Mouse (Mus musculus) CH12.LX (cell line): ENCODE measurements at regions not wholly inside any gene's neighbourhood (a gene's known extent, or its start where the extent isn't known, plus 50 kb on each side); places are given as distances from the start of the nearest gene placed in this dataset.

ENCODE experiments used
- CHD2 ChIP-seq: IDR thresholded peaks from 2 replicates; pipeline ENCODE4 v1.6.1; 2011; ENCODE audit warnings: low read length, improper control_type of control experiment
- CTCF ChIP-seq, 2 experiments: IDR thresholded peaks in 1 of 2; conservative IDR thresholded peaks in 1 of 2; 2 replicates each; pipeline ENCODE4 v1.5.1; 2011 to 2012; ENCODE audit warnings: low read depth in 2 of 2, low read length in 2 of 2, improper control_type of control experiment in 1 of 2, inconsistent platforms in 1 of 2, mild to moderate bottlenecking in 1 of 2, moderate library complexity in 1 of 2
- JUND ChIP-seq: conservative IDR thresholded peaks from 2 replicates; pipeline ENCODE4 v1.6.1; 2011; ENCODE audit warnings: low read depth, low read length, improper control_type of control experiment
- MAFK ChIP-seq: IDR thresholded peaks from 2 replicates; pipeline ENCODE4 v1.6.1; 2011; ENCODE audit warnings: low read length, improper control_type of control experiment; ENCODE audit not compliant: insufficient replicate concordance
- NRF1 ChIP-seq: IDR thresholded peaks from 2 replicates; pipeline ENCODE4 v1.6.1; 2014; ENCODE audit warnings: low read depth, mild to moderate bottlenecking, inconsistent platforms, low read length, improper control_type of control experiment, moderate library complexity
- POLR2A ChIP-seq: IDR thresholded peaks from 2 replicates; pipeline ENCODE4 v1.6.1; 2011; ENCODE audit warnings: low read depth, mild to moderate bottlenecking, improper control_type of control experiment, low read length
- POLR2AphosphoS2 ChIP-seq: IDR thresholded peaks from 2 replicates; pipeline ENCODE4 v1.6.1; 2011; ENCODE audit warnings: low read depth, low read length, improper control_type of control experiment
- RAD21 ChIP-seq: IDR thresholded peaks from 2 replicates; pipeline ENCODE4 v1.6.1; 2011; ENCODE audit warnings: low read depth, mild to moderate bottlenecking, low read length, improper control_type of control experiment, moderate library complexity
- SIN3A ChIP-seq: IDR thresholded peaks from 2 replicates; pipeline ENCODE4 v1.6.1; 2012; ENCODE audit warnings: low read length, improper control_type of control experiment, inconsistent platforms
- TCF12 ChIP-seq: IDR thresholded peaks from 2 replicates; pipeline ENCODE4 v1.6.1; 2014; ENCODE audit warnings: low read depth, mild to moderate bottlenecking, inconsistent platforms, low read length, improper control_type of control experiment
- UBTF ChIP-seq: IDR thresholded peaks from 2 replicates; pipeline ENCODE4 v1.6.1; 2012; ENCODE audit warnings: low read depth, mild to moderate bottlenecking, inconsistent platforms, low read length, improper control_type of control experiment, moderate library complexity
- USF2 ChIP-seq: conservative IDR thresholded peaks from 2 replicates; pipeline ENCODE4 v1.6.1; 2011; ENCODE audit warnings: low read depth, low read length, improper control_type of control experiment
- ZC3H11A ChIP-seq: IDR thresholded peaks from 2 replicates; pipeline ENCODE4 v1.6.1; 2012; ENCODE audit warnings: low read depth, mild to moderate bottlenecking, inconsistent platforms, low read length, improper control_type of control experiment

- TF ChIP-seq RAD21: no peak
- no peak for TF ChIP-seq SIN3A
- TF ChIP-seq POLR2A: no peak
- no peak for TF ChIP-seq ZC3H11A
- TF ChIP-seq CTCF (conservative IDR thresholded peaks at IDR 0.05 in 1 of 2, IDR thresholded peaks at IDR 0.05 in 1 of 2; ENCODE audit: low read depth in 2 of 2, low read length in 2 of 2): no peak
- no peak for TF ChIP-seq USF2
- TF ChIP-seq NRF1: no peak
- TF ChIP-seq TCF12: no peak
- TF ChIP-seq UBTF: no peak
- no peak for TF ChIP-seq POLR2AphosphoS2
- TF ChIP-seq MAFK: no peak
- no peak for TF ChIP-seq CHD2
- TF ChIP-seq JUND: no peak
These were observed 587.4 kb upstream of the Nova1 start for GRCm38 (mm10) chr12:47406131-47406530.
